Mouse (Mus musculus) kidney, adult 2 months (tissue): ENCODE measurements around the gene Fbxo47. TPM values are rescaled to one million over a fixed set of nuclear protein-coding genes. Genes with fewer than 3 reads are reported as not detected.
A peak's percentile ranks its signal among the peaks of the same experiment; 100 is the strongest.
"Not testable (repeated sequence)": the region's sequence is repeated elsewhere in the genome, so short reads cannot be mapped to it uniquely, and the experiment has no call there.

Experiments used
- DNase-seq: peaks from one replicate; pipeline ENCODE4 v3.0.0; 2021
- H3K27ac ChIP-seq: fragments of 200-500 bp; 2 replicates; pipeline ENCODE4 v1.5.1; 2012; ENCODE audit warnings: low read depth, low read length, control low read depth, inconsistent platforms; ENCODE audit not compliant: insufficient read depth
- H3K27me3 ChIP-seq: fragments of 200-500 bp; replicated peaks from 2 replicates; pipeline ENCODE4 v1.6.1; 2012; ENCODE audit warnings: mild to moderate bottlenecking, moderate library complexity, low read length, inconsistent platforms; ENCODE audit not compliant: control insufficient read depth, insufficient read depth
- H3K36me3 ChIP-seq: fragments of 200-500 bp; 2 replicates; pipeline ENCODE4 v1.6.1; 2012; ENCODE audit warnings: mild to moderate bottlenecking, moderate library complexity, low read length, inconsistent platforms; ENCODE audit not compliant: control insufficient read depth, insufficient read depth
- H3K4me1 ChIP-seq: fragments of 200-500 bp; 2 replicates; pipeline ENCODE4 v1.6.1; 2011; ENCODE audit warnings: low read length; ENCODE audit not compliant: control insufficient read depth, insufficient read depth
- H3K4me3 ChIP-seq: fragments of 200-500 bp; 2 replicates; pipeline ENCODE4 v1.5.1; 2011; ENCODE audit warnings: mild to moderate bottlenecking, low read depth, low read length, control low read depth; ENCODE audit not compliant: insufficient read depth
- CTCF ChIP-seq: fragments of 200-500 bp; conservative IDR thresholded peaks from 2 replicates; pipeline ENCODE4 v1.5.1; 2011; ENCODE audit warnings: low read depth, mild to moderate bottlenecking, control low read depth, low read length, moderate library complexity, mixed read lengths; ENCODE audit not compliant: insufficient read depth, insufficient read length
- POLR2A ChIP-seq: fragments of 200-500 bp; IDR thresholded peaks from one replicate; pipeline ENCODE4 v1.6.1; 2011; ENCODE audit warnings: low read depth, low read length, control low read depth
- WGBS: fragments of 180-500 bp; shearing (Covaris S2); methylation state at CpG from one replicate; pipeline ENCODE4 v1.1.7; 2018; 5-methylcytosine and 5-hydroxymethylcytosine counted together
- polyA plus RNA-seq: library from polyadenylated mRNA; depleted of rRNA; stranded (reverse); fragments of >200 nt; gene quantifications from 2 replicates; pipeline ENCODE4 v1.2.3, GENCODE M21; 2012

Fbxo47 gene
- polyA plus RNA-seq, 1 experiment = 0.33 TPM

GRCm38 (mm10) chr11:97883542-97883917 lies 424 bp downstream of the Fbxo47 start:
- Histone ChIP-seq H3K27ac (peak overlapping the region; percentile 90), H3K36me3 (no peaks in the 10 kb centered on the region), H3K27me3 (no peaks in the 10 kb centered on the region), H3K4me3 (peak overlapping the region; percentile 75), H3K4me1 (peaks cover 3% of the 10 kb centered on the region; the same call in 1 of the 2 replicates)
- DNase-seq = peak; percentile 78
- WGBS = 7% methylated on average over 26 of the region's 26 CpGs
- TF ChIP-seq CTCF (no peak), POLR2A (no peak)

DNA sequence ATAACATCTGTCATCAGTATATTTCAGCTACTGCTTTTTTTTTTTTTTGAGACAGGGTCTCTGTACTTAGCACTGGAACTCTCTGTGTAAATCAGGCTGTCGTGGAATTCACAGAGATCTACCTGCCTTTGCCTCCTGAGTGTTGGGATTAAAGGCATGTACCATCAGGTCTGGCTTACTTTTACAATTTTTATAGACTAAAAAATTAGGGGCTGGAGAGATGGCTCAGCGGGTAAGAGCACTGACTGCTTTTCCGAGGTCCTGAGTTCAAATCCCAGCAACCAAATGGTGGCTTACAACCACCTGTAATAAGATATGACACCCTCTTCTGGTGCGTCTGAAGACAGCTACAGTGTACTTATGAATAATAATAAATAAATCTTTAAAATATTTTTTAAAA lies 3.6 kb downstream of the Fbxo47 start:
- Histone ChIP-seq H3K36me3 (no peaks in the 10 kb centered on the region), H3K4me1 (peaks cover 3% of the 10 kb centered on the region; the same call in 1 of the 2 replicates), H3K27me3 (no peaks in the 10 kb centered on the region), H3K27ac (no peak overlapping the region), H3K4me3 (no peak overlapping the region)
- no peak for DNase-seq
- WGBS = 90% methylated on average over 4 of the region's 4 CpGs
- TF ChIP-seq POLR2A = no peak

DNA sequence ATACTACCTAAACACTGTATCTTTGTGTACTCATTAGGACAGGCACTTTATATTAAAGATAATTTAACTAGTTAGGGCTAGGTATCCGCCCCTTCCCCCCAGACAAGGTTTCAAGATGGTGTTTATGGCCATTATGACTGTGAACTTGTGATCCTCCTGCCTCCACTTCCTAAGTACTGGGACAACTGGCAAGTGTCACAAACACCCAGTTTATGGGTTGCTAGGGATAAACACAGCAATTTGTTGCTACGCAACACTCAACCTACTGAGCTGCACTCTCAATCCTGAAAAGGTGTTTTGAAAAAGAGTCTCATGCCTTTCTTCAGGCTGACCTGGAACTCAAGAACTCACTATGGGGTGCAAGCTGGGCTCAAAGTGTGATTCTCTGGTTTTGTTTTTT lies 6.6 kb downstream of the Fbxo47 start:
- TF ChIP-seq CTCF (no peak), POLR2A (no peak)

GRCm38 (mm10) chr11:97874396-97874795 lies 9.6 kb downstream of the Fbxo47 start:
- H3K36me3 ChIP-seq = no peaks in the 10 kb centered on the region
- TF ChIP-seq POLR2A (no peak), CTCF (no peak)
- no peaks in the 10 kb centered on the region for H3K27me3 ChIP-seq
- no peaks in the 10 kb centered on the region for H3K4me1 ChIP-seq
- no peak for DNase-seq
- H3K4me3 ChIP-seq = no peak overlapping the region
- no peak overlapping the region for H3K27ac ChIP-seq
- WGBS = 98% methylated on average over 1 of the region's 1 CpGs

More for the DNA sequence above, 6.6 kb downstream of the Fbxo47 start:
- Histone ChIP-seq H3K4me1 (no peaks in the 10 kb centered on the region), H3K27me3 (no peaks in the 10 kb centered on the region), H3K4me3 (no peak overlapping the region), H3K36me3 (no peaks in the 10 kb centered on the region), H3K27ac (no peak overlapping the region)
- WGBS = 76% methylated on average over 2 of the region's 2 CpGs
- DNase-seq = no peak

DNA sequence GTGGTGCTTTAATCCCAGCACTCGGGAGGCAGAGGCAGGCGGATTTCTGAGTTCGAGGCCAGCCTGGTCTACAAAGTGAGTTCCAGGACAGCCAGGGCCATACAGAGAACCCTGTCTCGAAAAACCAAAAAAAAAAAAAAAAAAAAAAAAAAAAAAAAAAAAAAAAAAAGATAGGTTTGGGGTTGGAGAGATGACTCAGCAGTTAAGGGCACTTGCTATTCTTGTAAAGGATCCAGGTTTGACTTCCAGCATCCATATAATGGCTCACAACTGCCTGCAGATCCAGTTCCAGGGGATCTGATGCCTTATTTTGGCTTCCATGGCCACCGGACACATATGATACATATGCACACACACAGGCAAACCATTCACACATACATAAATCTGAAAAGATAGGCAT lies 11.6 kb downstream of the Fbxo47 start:
- not testable (repeated sequence) for H3K27me3 ChIP-seq, H3K4me1 ChIP-seq, H3K4me3 ChIP-seq, DNase-seq, H3K27ac ChIP-seq, H3K36me3 ChIP-seq
- 88% methylated on average over 5 of the region's 5 CpGs for WGBS

DNA sequence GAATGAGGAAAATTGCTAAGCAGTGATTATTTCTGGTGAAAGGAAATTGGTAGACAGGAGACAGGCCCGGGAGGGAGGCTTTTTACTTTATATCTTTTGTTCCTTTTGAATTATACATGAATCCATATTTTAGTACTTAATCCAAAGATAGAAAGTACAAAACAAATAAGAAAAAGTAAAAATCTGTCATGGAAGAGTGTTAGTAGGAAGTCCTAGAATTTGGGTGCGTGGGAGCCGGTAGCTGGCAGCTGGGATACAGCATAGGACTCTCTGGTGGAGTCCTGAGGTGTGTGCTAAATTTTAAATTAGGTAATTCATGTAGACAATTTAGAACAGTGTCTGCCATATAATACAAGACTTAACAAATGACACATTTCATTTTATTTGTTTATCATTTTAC lies 16.4 kb downstream of the Fbxo47 start:
- no peak overlapping the region for H3K4me3 ChIP-seq
- WGBS = 92% methylated on average over 3 of the region's 3 CpGs
- no peaks in the 10 kb centered on the region for H3K27me3 ChIP-seq
- DNase-seq = no peak
- H3K4me1 ChIP-seq = no peaks in the 10 kb centered on the region
- TF ChIP-seq CTCF (no peak), POLR2A (no peak)
- no peak overlapping the region for H3K27ac ChIP-seq
- H3K36me3 ChIP-seq = no peaks in the 10 kb centered on the region

GRCm38 (mm10) chr11:97866091-97866888 lies 17.7 kb downstream of the Fbxo47 start:
- DNase-seq = peak; percentile 65
- TF ChIP-seq POLR2A (no peak), CTCF (no peak)
- WGBS = 69% methylated on average over 3 of the region's 3 CpGs
- Histone ChIP-seq H3K4me1 (no peaks in the 10 kb centered on the region), H3K27ac (no peak overlapping the region), H3K36me3 (no peaks in the 10 kb centered on the region), H3K27me3 (no peaks in the 10 kb centered on the region), H3K4me3 (no peak overlapping the region)
